Mouse (Mus musculus) adrenal gland, postnatal 10 days (tissue): ENCODE results near the gene Prpf19. TPM values are rescaled to one million over a fixed set of nuclear protein-coding genes. Genes with fewer than 3 reads are reported as not detected.

Experiments used
- DNase-seq: peaks from one replicate; pipeline ENCODE4 v3.0.0; 2021; ENCODE audit warnings: mixed read lengths
- long read RNA-seq, 2 experiments: library from polyadenylated mRNA; stranded (forward); transcript quantifications; one replicate each; pipeline ENCODE4 v2.0.0; 2021
- total RNA-seq, 2 experiments: library from RNA; stranded (reverse); gene quantifications; 2 replicates each; pipeline ENCODE4 v1.2.3; 2021

Prpf19 gene
- 100 to 1,000 TPM; 124 to 163 TPM for total RNA-seq
- long read RNA-seq, experiment 1, full-length matches to known transcripts = 3 of 17 reads
- long read RNA-seq, experiment 1, partial matches to known transcripts = 14 of 17 reads
- long read RNA-seq, experiment 1, other reads (novel, unspliced or antisense) = 0 of 17 reads
- long read RNA-seq, experiment 2, full-length matches to known transcripts = 5 of 10 reads
- long read RNA-seq, experiment 2, partial matches to known transcripts = 5 of 10 reads
- long read RNA-seq, experiment 2, other reads (novel, unspliced or antisense) = 0 of 10 reads

DNA sequence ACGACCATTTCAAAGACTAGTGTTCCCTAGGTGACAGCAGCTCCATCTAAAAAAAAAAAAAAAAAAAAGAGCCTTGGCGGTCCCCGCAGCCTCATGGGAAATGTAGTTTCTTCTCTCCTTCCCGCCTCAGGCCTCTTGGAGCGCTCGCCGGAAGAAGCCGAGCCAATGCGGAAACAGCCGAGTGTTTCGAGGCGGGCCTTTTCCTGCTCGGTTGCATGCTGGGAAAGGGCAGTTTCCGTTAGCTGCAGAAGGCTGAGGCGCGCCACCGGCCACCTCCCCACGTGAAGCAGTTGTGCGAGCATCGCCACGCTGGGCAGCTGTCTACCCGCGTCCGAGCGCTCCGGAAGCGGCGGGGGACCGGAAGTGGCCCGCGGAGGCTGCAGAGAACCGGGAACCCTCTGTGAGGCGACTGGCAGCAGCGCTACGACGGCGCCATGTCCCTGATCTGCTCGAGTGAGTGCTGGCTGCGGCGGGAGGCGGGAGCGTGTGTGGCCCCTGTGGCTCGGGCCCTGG is at the start of gene Prpf19:
TSS of gene Prpf19 (plus strand) at position 216 of the 513 bp plus-strand sequence.
- peak; percentile 98 for DNase-seq

GRCm38 (mm10) chr19:10845454-10845853 is 49.6 kb upstream of the Prpf19 start:
- no peak for DNase-seq

- DNase-seq = no peak
Measured at GRCm38 (mm10) chr19:10846150-10846549, 48.9 kb upstream of the Prpf19 start.

- peak; percentile 84 for DNase-seq
Measured at GRCm38 (mm10) chr19:10847311-10848087, 47.5 kb upstream of the Prpf19 start.

DNA sequence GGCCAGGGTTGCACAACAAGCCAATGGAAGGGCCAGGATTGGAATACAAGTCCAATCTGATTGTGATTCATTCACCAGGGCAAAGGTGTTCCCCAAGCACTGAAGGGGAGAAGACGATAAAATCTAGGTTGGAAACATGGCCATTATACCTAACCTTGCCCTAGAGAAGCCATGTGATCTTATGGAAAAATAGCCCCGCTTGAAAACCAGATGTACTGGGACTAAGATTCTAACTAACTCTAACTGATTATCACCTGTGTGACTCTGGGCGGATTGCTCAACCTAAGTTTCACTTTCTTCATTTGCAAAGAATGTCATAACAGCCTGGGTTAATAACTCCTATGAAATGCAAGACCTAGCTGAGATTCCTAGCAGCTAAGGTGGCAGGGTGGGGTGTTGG is 39.6 kb upstream of the Prpf19 start:
- DNase-seq = no peak

- DNase-seq = no peak
Measured at GRCm38 (mm10) chr19:10856520-10856919, 38.5 kb upstream of the Prpf19 start.

DNA sequence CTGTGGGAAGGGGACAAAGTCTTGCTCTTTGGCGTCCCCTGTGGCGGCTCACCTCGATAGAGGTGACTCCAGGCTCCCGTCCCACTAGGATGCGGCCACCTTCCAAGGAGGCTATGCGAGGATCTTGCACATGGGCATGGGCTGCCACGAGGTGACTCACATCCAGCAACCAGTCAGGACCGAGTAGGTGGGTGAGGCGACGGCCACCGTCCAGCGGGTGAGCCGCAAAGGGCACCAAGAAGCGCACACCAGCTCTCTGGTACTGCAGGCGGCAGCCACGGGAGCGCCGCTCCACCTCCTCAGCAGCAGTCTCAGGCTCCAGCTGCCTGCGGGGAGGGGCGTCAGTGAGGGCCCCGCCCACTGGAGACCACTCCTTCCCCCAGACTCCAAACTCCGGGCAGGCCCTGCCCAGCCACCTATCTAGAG is 34.9 kb upstream of the Prpf19 start:
- DNase-seq = no peak

DNA sequence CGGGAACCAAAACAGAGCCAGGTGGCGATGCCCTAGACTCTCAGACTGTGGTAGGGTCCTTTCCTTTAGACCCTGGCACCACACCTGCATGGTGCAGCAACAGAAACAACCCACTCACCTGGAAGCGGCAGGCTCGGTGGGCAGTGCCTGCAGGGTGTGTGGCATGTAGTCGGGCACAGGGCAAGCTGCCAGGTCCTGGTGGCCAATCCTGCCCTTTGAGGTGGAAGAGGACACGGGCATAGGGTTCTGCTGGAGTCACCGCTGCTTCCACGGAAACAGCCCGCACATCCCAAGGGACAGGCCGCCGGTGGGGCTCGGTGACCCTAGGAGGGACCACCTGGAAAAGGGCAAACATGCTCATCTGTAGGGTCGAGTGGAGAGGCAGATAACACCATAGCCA is 28.7 kb upstream of the Prpf19 start:
- DNase-seq = no peak

GRCm38 (mm10) chr19:10867946-10868622 is 26.9 kb upstream of the Prpf19 start:
- DNase-seq = no peak

DNA sequence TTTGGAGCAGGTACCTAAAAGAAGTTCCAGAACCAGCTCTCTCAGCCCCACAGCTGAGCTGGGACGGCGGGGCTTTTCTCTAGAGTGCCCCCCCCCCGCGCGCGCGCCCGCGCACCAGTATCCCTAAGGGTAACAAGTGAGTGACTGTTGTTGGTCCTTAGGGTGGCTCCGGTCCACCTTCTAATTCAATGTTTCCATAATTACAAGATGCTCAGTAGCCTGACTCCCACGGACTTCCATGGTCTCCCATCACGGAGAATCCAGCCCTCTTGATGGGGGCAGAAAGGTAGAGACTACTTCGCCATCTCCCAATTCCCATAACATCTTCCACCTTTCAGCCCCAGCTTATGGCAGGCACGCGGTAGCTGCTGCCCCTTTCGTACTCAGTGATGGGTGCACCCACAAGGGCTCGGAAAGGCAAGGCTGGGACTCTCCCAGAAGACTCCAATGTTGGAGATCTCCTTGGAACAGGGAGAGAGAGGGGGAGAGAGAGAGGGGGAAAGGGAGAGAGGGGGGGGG is 26.3 kb upstream of the Prpf19 start:
- no peak for DNase-seq

DNA sequence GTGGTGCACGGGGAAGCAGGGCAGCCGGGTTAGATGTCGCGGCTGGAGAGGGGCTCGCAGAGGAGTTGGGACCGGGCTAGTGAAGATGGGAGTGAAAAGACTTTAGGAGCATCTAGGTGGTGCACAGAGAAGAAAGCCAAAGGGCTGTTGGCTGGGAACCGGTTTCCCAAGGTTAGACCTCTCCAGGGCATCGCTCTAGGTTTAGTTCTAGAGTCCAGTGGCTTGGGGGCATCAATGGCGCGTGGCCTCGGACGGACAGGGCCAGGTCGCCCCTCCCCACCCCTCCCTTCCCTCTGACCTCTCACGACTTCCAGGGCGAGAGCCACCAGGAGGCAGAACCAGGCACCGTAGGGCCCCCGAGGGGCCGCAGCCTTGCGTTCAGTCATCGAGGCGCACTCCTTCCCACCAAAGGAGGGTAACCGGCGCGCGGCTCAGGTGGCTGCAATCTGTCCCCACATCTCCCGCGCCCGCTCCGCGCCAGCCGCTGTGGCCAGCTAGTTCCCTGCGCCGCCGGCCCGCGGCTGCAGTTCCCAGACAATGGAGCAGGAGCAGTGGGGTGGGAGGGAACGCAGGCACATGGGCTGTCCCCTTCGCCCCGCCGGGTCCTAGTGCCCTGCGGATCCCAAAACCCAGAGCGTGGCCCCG is 25.7 kb upstream of the Prpf19 start:
- DNase-seq = peak; percentile 88

- no peak for DNase-seq
Measured at GRCm38 (mm10) chr19:10869886-10870527, 25.0 kb upstream of the Prpf19 start, which contains the start of gene Tmem132a. TSS of gene Tmem132a (minus strand) at chr19:10869940.

- DNase-seq = no peak
Measured at GRCm38 (mm10) chr19:10870676-10871075, 24.4 kb upstream of the Prpf19 start.

DNA sequence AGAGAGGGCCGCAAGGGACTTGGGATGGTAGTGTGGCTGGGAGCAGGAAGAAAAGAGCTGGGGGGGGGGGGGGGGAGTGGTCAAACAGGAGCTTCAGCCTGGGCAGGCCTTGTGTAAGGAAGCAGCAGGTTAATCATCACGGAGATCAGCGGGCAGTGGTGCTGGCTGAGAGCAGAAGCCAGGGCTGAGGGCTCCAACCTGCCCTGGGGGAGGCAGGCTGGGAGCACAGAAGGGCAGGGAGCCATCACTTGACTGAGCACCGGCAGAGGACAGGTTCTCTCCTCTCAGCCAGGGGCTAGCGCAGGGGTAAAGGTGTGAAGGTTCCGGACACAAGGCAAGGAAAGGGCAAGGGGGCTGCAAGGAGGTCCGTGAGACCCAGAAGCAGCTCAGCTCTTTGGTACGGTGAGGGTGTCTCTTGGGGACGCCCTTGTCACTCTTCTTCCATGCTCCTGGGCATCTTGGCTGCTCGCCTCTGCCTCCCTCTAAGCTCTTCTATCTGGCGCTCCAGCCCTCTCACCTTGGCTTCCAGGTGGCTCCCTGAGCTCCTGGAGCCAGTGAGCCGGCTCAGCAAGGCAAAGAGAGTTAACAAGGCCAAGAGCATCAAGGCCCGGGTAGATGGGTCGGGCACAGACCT is 23.6 kb upstream of the Prpf19 start:
- DNase-seq = no peak

GRCm38 (mm10) chr19:10878201-10878837 is 16.7 kb upstream of the Prpf19 start:
- DNase-seq = no peak

DNA sequence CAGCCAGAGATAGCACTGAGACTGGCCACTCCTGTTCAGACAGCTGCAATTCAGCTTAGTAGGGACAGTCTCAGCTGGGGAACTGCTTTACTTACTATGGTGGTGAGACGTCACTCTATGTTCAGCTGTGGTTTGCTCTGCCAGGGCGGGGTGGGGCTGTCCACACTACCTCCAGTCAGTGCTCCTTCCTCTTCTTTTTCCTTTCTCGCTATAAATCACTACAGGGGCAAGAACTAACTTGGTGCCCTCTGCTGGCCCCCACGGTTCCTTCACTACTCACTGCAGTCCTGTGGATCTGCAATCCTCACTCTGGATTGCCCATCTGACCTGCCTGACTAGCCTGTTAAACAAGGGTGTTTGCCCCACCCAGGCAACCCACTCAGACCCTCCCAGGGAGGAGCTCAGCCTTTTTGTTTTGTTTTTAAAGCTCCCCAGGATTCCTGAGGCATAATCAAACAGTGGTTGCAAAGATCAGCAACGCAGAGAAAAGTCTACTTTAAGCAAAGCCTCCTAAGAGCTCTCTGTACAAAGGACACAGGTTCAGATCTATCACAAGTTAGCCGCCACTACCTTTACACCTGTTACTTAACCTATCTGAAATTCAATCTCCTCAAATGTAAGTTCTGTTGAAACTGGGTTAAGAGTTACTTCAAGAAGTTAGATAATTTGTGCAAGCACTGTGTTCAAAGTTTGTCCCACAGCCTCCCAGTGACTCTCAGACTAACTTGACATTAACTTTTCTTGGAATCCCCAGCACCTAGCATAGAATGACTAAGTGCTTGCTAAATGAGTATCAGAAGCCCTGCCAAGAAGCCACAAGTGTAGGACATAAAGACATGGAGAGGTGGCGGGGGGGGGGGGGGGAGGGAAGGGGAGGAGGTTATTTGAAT is 14.7 kb upstream of the Prpf19 start:
- peak; percentile 45 for DNase-seq

DNA sequence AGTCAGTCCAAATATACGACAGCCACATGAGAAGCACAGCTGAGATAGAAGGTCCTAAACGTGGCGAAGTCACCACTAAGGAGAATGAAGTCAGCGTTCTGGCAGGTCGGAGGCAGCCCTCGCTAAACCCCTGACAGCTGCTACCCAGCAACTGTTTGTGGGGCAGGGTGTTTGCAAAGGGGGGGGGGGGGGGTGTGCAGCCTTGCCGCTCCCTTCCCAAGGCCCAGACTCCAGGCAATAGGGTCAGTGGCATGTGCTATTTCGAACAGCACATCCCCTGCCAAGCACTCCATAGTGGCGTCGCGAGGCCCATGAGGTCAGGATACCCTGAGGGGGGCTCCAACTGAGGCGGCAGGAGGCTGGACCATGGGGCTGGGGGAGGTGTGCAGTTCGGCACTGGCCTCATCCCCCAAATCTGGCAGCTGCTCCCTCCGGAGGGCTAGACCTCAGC is 14.0 kb upstream of the Prpf19 start:
- no peak for DNase-seq

DNA sequence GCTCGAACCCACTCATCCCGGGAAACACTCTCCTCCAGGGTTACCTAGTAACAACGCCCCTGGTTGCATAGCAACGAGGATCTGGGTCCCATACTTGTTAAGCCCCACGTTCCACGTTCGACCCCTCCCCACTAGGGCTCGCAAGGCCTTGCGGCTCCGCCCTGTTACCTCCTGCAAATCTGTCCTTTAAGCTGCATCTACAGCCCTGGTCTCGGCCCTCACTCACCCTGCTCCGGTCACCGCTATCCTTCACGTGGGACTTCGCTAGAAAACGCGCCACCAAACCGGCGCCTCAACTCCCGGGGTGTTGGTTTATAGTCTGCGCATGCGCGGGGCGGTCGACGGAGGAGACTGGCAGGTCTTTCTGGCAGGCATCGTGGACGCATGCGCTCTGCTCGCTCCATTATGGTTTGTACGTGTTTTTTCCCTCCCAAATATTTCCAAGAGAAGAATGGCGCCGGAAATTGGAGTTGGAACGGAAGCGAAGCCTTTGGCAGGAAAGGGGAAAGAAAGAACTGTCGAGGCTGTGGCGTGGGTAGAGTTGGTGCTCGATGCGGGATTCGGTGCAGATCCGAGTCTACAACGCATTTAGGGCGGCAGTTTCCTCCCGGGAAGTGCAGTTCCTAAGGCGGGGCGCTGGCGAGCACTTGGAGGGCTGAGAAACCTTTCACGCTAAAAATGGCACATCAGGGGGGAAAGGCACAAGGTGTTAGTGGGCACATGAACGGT is 13.4 kb upstream of the Prpf19 start, which contains the start of gene Tmem109:
TSS of gene Tmem109 (minus strand) at position 576 of the 729 bp plus-strand sequence.
- DNase-seq = peak; percentile 93
